Mouse (Mus musculus) ES-E14 (cell line): ENCODE measurements around the gene Ankrd27. TPM values are rescaled to one million over a fixed set of nuclear protein-coding genes. Genes with fewer than 3 reads are reported as not detected.

Experiments
- DNase-seq: peaks from one replicate; pipeline ENCODE4 v3.0.0-alpha.2; 2013; ENCODE audit warnings: low read depth, low spot score
- H3K27ac ChIP-seq: 2 replicates; pipeline ENCODE4 v1.5.1; 2012; ENCODE audit warnings: low read depth, mild to moderate bottlenecking, low read length, moderate library complexity, mixed read lengths; ENCODE audit not compliant: poor library complexity, insufficient read depth, severe bottlenecking
- H3K36me3 ChIP-seq: 2 replicates; pipeline ENCODE4 v1.6.1; 2012; ENCODE audit warnings: mild to moderate bottlenecking, low read length, moderate library complexity, mixed read lengths; ENCODE audit not compliant: control insufficient read depth, poor library complexity, insufficient read depth, severe bottlenecking
- H3K4me1 ChIP-seq, 2 experiments: fragments of 150-350 bp in 1 of 2; sonication (generic) in 1 of 2; 2 replicates each; pipeline ENCODE4 v1.6.1; 2012; ENCODE audit warnings: low read length in 2 of 2, mild to moderate bottlenecking in 1 of 2, mixed read lengths in 1 of 2; ENCODE audit not compliant: control insufficient read depth in 2 of 2, insufficient read depth in 2 of 2, poor library complexity in 1 of 2
- H3K4me3 ChIP-seq, 2 experiments: fragments of 150-350 bp in 1 of 2; sonication (generic) in 1 of 2; 2 replicates each; pipeline ENCODE4 v1.5.1; 2012; ENCODE audit warnings: low read length in 2 of 2, low read depth in 1 of 2, mild to moderate bottlenecking in 1 of 2, mixed read lengths in 1 of 2; ENCODE audit not compliant: insufficient read depth in 1 of 2, poor library complexity in 1 of 2, severe bottlenecking in 1 of 2
- H3K9ac ChIP-seq: 2 replicates; pipeline ENCODE4 v1.6.1; 2012; ENCODE audit warnings: low read depth, mild to moderate bottlenecking, low read length, mixed read lengths; ENCODE audit not compliant: poor library complexity, insufficient read depth, severe bottlenecking
- H3K9me3 ChIP-seq: fragments of 150-350 bp; sonication (generic); 2 replicates; pipeline ENCODE4 v1.6.1; 2012; ENCODE audit warnings: low read depth, mild to moderate bottlenecking, low read length; ENCODE audit not compliant: control insufficient read depth, insufficient read depth
- CHD2 ChIP-seq: IDR thresholded peaks from 2 replicates; pipeline ENCODE4 v1.6.1; 2014; ENCODE audit warnings: mild to moderate bottlenecking, low read depth, low read length, inconsistent platforms
- HCFC1 ChIP-seq: IDR thresholded peaks from 2 replicates; pipeline ENCODE4 v1.6.1; 2012; ENCODE audit warnings: low read length, inconsistent platforms, borderline replicate concordance; ENCODE audit not compliant: insufficient read depth
- MAFK ChIP-seq: IDR thresholded peaks from 2 replicates; pipeline ENCODE4 v1.6.1; 2014; ENCODE audit warnings: mild to moderate bottlenecking, low read depth, low read length, inconsistent platforms; ENCODE audit not compliant: insufficient read depth
- ZC3H11A ChIP-seq: IDR thresholded peaks from 2 replicates; pipeline ENCODE4 v1.6.1; 2012; ENCODE audit warnings: low read depth, mild to moderate bottlenecking, inconsistent platforms, low read length, borderline replicate concordance
- ZNF384 ChIP-seq: IDR thresholded peaks from 2 replicates; pipeline ENCODE4 v1.6.1; 2012; ENCODE audit warnings: low read depth, low read length, inconsistent platforms
- in situ Hi-C, 2 experiments: fragments of 600-800 bp; cut with MboI; formaldehyde crosslinking; loops; one replicate each; pipeline ENCODE4 v1.15.1; 2025; ENCODE audit warnings: low sequenced_read_pairs in 2 of 2, inconsistent platforms in 1 of 2; ENCODE audit not compliant: unreplicated experiment in 2 of 2
- total RNA-seq: library from RNA; depleted of rRNA; stranded (reverse); fragments of 300-350 nt; gene quantifications from 2 replicates; pipeline ENCODE4 v1.2.3, GENCODE M21; 2012

Ankrd27 gene
- total RNA-seq, 1 experiment = 25.0 TPM

DNA sequence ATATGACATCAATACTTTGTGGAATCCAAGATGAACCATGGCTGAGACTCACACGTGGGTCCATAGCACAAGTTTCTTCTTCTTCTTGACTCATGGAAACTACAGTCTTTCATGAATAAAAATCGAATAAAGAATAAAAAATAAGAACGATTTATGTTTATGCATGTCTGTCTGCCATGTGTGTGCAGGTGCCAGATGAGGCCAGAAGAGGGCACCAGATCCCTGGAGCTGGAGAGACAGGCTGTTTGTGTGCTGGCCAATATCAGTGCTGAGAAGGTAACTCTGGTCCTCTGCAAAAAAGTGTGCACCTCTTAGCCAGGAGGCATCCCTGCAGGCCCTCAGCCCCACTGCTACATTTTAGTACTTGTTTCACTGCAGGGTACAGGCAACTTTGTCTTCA is 95.5 kb downstream of the Ankrd27 start:
- no peak overlapping the region for H3K27ac ChIP-seq
- in situ Hi-C loops = no loop called here
- no peaks in the 10 kb centered on the region for H3K9me3 ChIP-seq
- H3K9ac ChIP-seq = no peak overlapping the region
- TF ChIP-seq ZNF384 (no peak), CHD2 (no peak), MAFK (no peak), ZC3H11A (peak; percentile 25; the same call in 1 of the 2 replicates)
- H3K4me3 ChIP-seq = no peak overlapping the region
- DNase-seq = no peak
- no peaks in the 10 kb centered on the region for H3K36me3 ChIP-seq
- no peaks in the 10 kb centered on the region for H3K4me1 ChIP-seq

DNA sequence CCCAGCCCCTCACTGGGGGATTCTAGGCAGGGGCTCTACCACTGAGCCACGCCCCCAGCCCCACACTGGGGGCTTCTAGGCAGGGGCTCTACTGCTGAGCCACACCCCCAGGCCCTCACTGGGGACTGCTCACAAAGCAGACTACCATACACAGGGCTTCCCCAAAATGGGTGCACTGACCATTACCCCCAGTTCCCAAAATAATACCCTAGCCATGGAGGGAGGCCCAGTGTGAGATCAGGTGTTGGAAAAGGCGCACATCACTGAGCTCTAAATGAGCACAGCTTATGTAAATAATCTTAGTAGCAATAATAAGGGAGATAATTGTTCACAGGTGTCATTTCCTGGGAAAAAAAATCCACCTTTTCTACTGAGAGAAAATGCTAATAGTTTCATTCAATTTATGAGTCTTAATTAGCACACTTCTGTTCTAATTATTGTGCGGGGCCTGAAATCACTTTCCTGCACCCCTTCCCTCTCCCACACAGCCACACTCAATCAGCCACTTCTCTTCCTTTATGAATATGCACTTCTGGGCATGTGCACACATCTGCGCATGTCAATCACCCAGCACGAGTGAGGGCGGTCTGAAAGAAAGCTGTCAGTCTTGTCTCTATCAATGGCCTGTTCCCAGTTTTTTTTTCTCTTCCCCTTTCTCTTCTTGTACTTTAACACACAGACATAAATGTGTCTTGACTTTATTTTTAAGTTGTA is 97.5 kb downstream of the Ankrd27 start:
- in situ Hi-C loops = no loop called here
- no peak overlapping the region for H3K9ac ChIP-seq
- TF ChIP-seq MAFK = no peak
- peaks cover 0 to 4% of the 10 kb centered on the region in 2 experiments; a peak in 1 of 4 replicates for H3K4me1 ChIP-seq
- no peaks in the 10 kb centered on the region for H3K36me3 ChIP-seq
- H3K9me3 ChIP-seq = no peaks in the 10 kb centered on the region
- no peak for DNase-seq
- no peak overlapping the region for H3K27ac ChIP-seq
- H3K4me3 ChIP-seq = no peak overlapping the region

DNA sequence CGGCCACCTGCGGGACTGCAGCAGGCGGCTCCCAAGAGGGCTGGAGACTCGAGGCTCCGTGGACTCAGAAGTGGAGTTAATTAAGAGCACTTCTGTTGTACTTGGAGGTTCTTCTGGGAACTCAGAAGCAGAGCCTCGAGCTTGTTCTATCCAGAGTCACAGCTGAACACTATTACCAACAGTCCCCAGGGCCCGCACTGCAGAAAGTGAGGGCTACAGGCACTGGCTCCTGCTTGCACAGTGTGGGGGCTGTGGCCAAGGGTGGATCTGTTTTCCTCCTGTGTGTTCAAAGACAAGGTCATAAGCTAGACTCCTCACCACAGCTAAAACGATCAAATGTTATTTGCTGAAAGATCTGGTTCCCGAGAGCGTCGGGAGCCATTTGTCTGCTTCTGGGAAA is 100.2 kb downstream of the Ankrd27 start:
- Histone ChIP-seq H3K27ac (no peak overlapping the region), H3K9me3 (no peaks in the 10 kb centered on the region), H3K9ac (peak overlapping the region; percentile 36; the same call in 1 of the 2 replicates), H3K4me1 (peaks cover 0 to 6% of the 10 kb centered on the region in 2 experiments; a peak in 1 of 4 replicates), H3K4me3 (peak overlapping the region; percentile 13; a peak in 2 of 4 replicates), H3K36me3 (peaks cover 3% of the 10 kb centered on the region; the same call in 1 of the 2 replicates)
- in situ Hi-C loops = no loop called here
- DNase-seq = no peak
- no peak for TF ChIP-seq ZC3H11A
- no peak for TF ChIP-seq ZNF384
- TF ChIP-seq MAFK = no peak
- no peak for TF ChIP-seq HCFC1
- TF ChIP-seq CHD2 = no peak

DNA sequence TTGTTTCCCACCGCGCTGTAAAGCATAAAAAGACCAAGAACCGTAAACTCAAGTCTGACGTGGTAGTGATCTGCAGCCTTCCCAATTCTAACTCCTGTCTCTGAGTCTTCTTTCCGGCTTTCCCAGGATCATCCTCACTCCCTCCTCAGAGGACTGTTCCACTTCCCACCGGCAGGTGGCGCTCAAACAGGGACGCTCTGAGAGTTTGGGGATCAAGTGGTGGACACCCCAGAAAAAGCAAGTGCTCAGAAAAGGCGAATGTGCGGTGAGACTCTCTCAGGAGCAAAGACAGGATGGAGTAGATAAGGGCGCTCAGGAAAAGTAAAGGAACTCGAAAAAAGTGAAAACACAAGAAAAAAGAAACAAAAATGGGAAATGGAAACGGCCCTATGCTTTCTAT is 100.7 kb downstream of the Ankrd27 start:
- Histone ChIP-seq H3K9me3 (no peaks in the 10 kb centered on the region), H3K4me3 (peak overlapping the region; percentile 13; a peak in 2 of 4 replicates), H3K4me1 (peaks cover 0 to 6% of the 10 kb centered on the region in 2 experiments; a peak in 1 of 4 replicates), H3K27ac (no peak overlapping the region), H3K9ac (peak overlapping the region; percentile 36; the same call in 1 of the 2 replicates), H3K36me3 (peaks cover 3% of the 10 kb centered on the region; the same call in 1 of the 2 replicates)
- TF ChIP-seq ZNF384 = no peak
- no peak for TF ChIP-seq ZC3H11A
- no peak for TF ChIP-seq HCFC1
- no peak for TF ChIP-seq MAFK
- no peak for TF ChIP-seq CHD2
- in situ Hi-C loops = no loop called here
- peak; percentile 73 for DNase-seq

DNA sequence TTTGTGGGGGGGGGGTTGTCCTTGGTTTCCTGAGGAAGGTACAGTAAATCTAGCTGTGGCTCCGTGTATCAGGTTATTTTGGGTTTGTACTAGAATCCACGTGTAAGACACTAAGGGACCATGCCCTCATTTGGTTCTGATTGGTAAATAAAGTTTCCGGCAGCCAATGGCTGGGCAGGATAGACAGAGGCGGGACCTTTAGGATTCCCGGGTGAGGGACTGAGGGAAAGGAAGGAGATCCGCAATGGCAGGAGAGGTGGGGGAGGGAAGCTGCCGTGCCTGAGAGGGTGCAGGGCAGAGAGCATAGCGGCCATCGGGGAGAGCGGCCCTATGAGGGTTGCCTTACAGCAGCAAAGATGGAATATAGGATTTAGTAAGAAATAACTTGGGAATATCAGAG is 101.2 kb downstream of the Ankrd27 start:
- H3K4me1 ChIP-seq = peaks cover 0 to 6% of the 10 kb centered on the region in 2 experiments; a peak in 1 of 4 replicates
- H3K9me3 ChIP-seq = no peaks in the 10 kb centered on the region
- TF ChIP-seq CHD2 (no peak), ZC3H11A (no peak), ZNF384 (no peak), HCFC1 (no peak), MAFK (no peak)
- no peak overlapping the region for H3K27ac ChIP-seq
- in situ Hi-C loops = no loop called here
- H3K4me3 ChIP-seq = no peak overlapping the region
- peaks cover 3% of the 10 kb centered on the region; the same call in 1 of the 2 replicates for H3K36me3 ChIP-seq
- peak; percentile 59 for DNase-seq
- H3K9ac ChIP-seq = no peak overlapping the region
